In genomic region chrX:99198532-99198931, GRCm38 (mm10) we compare ENCODE assay signal across 8 mouse cellular contexts.
DNase-seq lines count a peak whose midpoint lies in the region; ATAC-seq lines count a peak whose summit lies in the region.

No protein-coding gene starts in this region.

- peak; percentile 58; the same call in 1 of the 2 replicates for ATAC-seq in kidney, embryonic 16.5 days (ENCODE audit: low FRiP score, low TSS enrichment)
- ATAC-seq in embryonic facial prominence, embryonic 11.5 days (replicated peaks; ENCODE audit: insufficient number of reproducible peaks, low FRiP score, low TSS enrichment, low read depth) = 0 out of 2 replicates have a peak, but pooled peaks have one; percentile 37
- peak; percentile 51; the same call in 1 of the 2 replicates for ATAC-seq in hindbrain, embryonic 14.5 days (ENCODE audit: low FRiP score)
- peak; percentile 42 for ATAC-seq in midbrain, embryonic 14.5 days (ENCODE audit: low FRiP score, low TSS enrichment)

- DNase-seq in kidney, postnatal 25 days = no peak
- DNase-seq in embryonic facial prominence, embryonic 11.5 days (ENCODE audit: low spot score) = peak; percentile 21
- no peak for DNase-seq in hindbrain, embryonic 14.5 days (ENCODE audit: low spot score)
- no peak for DNase-seq in midbrain, embryonic 14.5 days
- DNase-seq in urinary bladder, postnatal 10 days (ENCODE audit: low spot score) = no peak
- no peak for DNase-seq in B cell, adult 2 months
- DNase-seq in adrenal gland, adult 18-20 months (ENCODE audit: low spot score in 2 of 2) = no peak

- H3K4me2 ChIP-seq in kidney, embryonic 16.5 days (replicated peaks; ENCODE audit: low read depth, low read length) = peak overlapping the region; percentile 51
- H3K4me2 ChIP-seq in embryonic facial prominence, embryonic 11.5 days (ENCODE audit: low read depth, low read length) = peak overlapping the region; percentile 23
- peak overlapping the region; percentile 48 for H3K4me2 ChIP-seq in hindbrain, embryonic 14.5 days (replicated peaks)
- H3K4me2 ChIP-seq in midbrain, embryonic 14.5 days (ENCODE audit: low read length) = peak overlapping the region; percentile 45

- H3K9me3 ChIP-seq in kidney, embryonic 16.5 days (ENCODE audit: low read length) = no peaks in the 10 kb centered on the region
- H3K9me3 ChIP-seq in embryonic facial prominence, embryonic 11.5 days (replicated peaks; ENCODE audit: control insufficient read depth, low read length) = no peaks in the 10 kb centered on the region
- H3K9me3 ChIP-seq in hindbrain, embryonic 14.5 days (ENCODE audit: control insufficient read depth, low read length) = no peaks in the 10 kb centered on the region
- H3K9me3 ChIP-seq in midbrain, embryonic 14.5 days (ENCODE audit: control insufficient read depth, low read length) = no peaks in the 10 kb centered on the region

- H3K9ac ChIP-seq in kidney, embryonic 16.5 days (replicated peaks; ENCODE audit: low read length) = peak overlapping the region; percentile 51
- H3K9ac ChIP-seq in embryonic facial prominence, embryonic 11.5 days (replicated peaks; ENCODE audit: low read length) = no peak overlapping the region; the same call in 1 of the 2 replicates
- H3K9ac ChIP-seq in hindbrain, embryonic 14.5 days = peak overlapping the region; percentile 48; the same call in 1 of the 2 replicates
- H3K9ac ChIP-seq in midbrain, embryonic 14.5 days (replicated peaks; ENCODE audit: low read length) = peak overlapping the region; percentile 34

- 43% methylated on average over 7 of the region's 9 CpGs for WGBS in kidney, embryonic 16.5 days
- 24% methylated on average over 9 of the region's 9 CpGs for WGBS in embryonic facial prominence, embryonic 11.5 days
- whole genome bisulfite sequencing in hindbrain, embryonic 14.5 days = 21% methylated on average over 9 of the region's 9 CpGs
- 45% methylated on average over 7 of the region's 9 CpGs for WGBS in midbrain, embryonic 14.5 days

- H3K27ac ChIP-seq in kidney, embryonic 16.5 days (ENCODE audit: low read length) = peak overlapping the region; percentile 94
- peak overlapping the region; percentile 52 for H3K27ac ChIP-seq in embryonic facial prominence, embryonic 11.5 days (replicated peaks; ENCODE audit: low read depth, low read length)
- H3K27ac ChIP-seq in hindbrain, embryonic 14.5 days = peak overlapping the region; percentile 87
- peak overlapping the region; percentile 84 for H3K27ac ChIP-seq in midbrain, embryonic 14.5 days (replicated peaks; ENCODE audit: low read depth, low read length)

- H3K36me3 ChIP-seq in kidney, embryonic 16.5 days (ENCODE audit: insufficient read depth, low read length) = no peaks in the 10 kb centered on the region
- no peaks in the 10 kb centered on the region for H3K36me3 ChIP-seq in embryonic facial prominence, embryonic 11.5 days (replicated peaks; ENCODE audit: control insufficient read depth, insufficient read depth, low read depth, low read length)
- H3K36me3 ChIP-seq in hindbrain, embryonic 14.5 days (replicated peaks; ENCODE audit: control insufficient read depth, insufficient read depth) = no peaks in the 10 kb centered on the region
- H3K36me3 ChIP-seq in midbrain, embryonic 14.5 days (ENCODE audit: control insufficient read depth, insufficient read depth, low read length) = no peaks in the 10 kb centered on the region

- H3K4me1 ChIP-seq in kidney, embryonic 16.5 days (ENCODE audit: insufficient read depth, low read length) = peaks cover 14% of the 10 kb centered on the region
- no peaks in the 10 kb centered on the region for H3K4me1 ChIP-seq in embryonic facial prominence, embryonic 11.5 days (ENCODE audit: control insufficient read depth, insufficient read depth, low read length)
- H3K4me1 ChIP-seq in hindbrain, embryonic 14.5 days (replicated peaks; ENCODE audit: control insufficient read depth, insufficient read depth, low read length) = peaks cover 5% of the 10 kb centered on the region; the same call in 1 of the 2 replicates
- H3K4me1 ChIP-seq in midbrain, embryonic 14.5 days (ENCODE audit: control insufficient read depth, insufficient read depth, low read length) = peaks cover 13% of the 10 kb centered on the region; the same call in 1 of the 2 replicates

- peak overlapping the region; percentile 30 for H3K4me3 ChIP-seq in kidney, embryonic 16.5 days (ENCODE audit: low read length)
- H3K4me3 ChIP-seq in embryonic facial prominence, embryonic 11.5 days (ENCODE audit: low read depth, low read length) = no peak overlapping the region
- H3K4me3 ChIP-seq in hindbrain, embryonic 14.5 days (replicated peaks; ENCODE audit: low read length) = 0 out of 2 replicates have a peak overlapping the region, but pooled peaks have one; percentile 11
- H3K4me3 ChIP-seq in midbrain, embryonic 14.5 days (replicated peaks; ENCODE audit: low read depth, low read length) = no peak overlapping the region

- peaks cover 8% of the 10 kb centered on the region; the same call in 1 of the 2 replicates for H3K27me3 ChIP-seq in kidney, embryonic 16.5 days (ENCODE audit: insufficient read depth, low read length)
- H3K27me3 ChIP-seq in embryonic facial prominence, embryonic 11.5 days (ENCODE audit: control insufficient read depth, insufficient read depth, low read length) = peaks cover 2% of the 10 kb centered on the region; the same call in 1 of the 2 replicates
- peaks cover 19% of the 10 kb centered on the region for H3K27me3 ChIP-seq in hindbrain, embryonic 14.5 days (ENCODE audit: control insufficient read depth, insufficient read depth, low read length)
- 0 out of 2 replicates have a peak, but pooled peaks cover 6% of the 10 kb centered on the region for H3K27me3 ChIP-seq in midbrain, embryonic 14.5 days (ENCODE audit: control insufficient read depth, insufficient read depth, low read length)

Comparison
In these comparisons a context has a peak if more than half of its experiments do, and no peak if none do; other contexts are left out.
1. H3K4me3 ChIP-seq: peak in kidney, embryonic 16.5 days (single experiment) and hindbrain, embryonic 14.5 days (single experiment); none in embryonic facial prominence, embryonic 11.5 days (single experiment) and midbrain, embryonic 14.5 days (single experiment).
2. Peak in every context shown above with its lines, with median percentiles within 50 percentile points of each other: ATAC-seq, H3K27ac ChIP-seq and H3K4me2 ChIP-seq.